Mouse (Mus musculus): ENCODE data around the gene Stxbp1.

DNA sequence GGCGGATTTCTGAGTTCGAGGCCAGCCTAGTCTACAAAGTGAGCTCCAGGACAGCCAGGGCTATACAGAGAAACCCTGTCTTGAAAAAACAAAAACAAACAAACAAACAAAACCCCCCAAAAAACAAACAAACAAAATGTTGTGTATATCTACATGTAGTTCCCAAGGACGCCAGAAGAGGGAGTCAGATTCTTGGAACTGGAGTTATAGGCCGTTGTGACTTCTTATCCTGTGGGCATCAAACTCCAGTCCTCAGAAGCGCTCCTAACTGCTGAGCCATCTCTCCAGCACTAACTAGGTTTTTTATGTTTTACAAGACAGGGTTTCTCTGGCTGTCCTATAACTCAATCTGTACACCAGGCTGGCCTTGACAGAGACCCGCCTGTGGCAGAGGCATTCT lies 59.9 kb downstream of the Stxbp1 start:
- peak; percentile 27; the same call in 1 of the 2 replicates for TF ChIP-seq CTCF (IDR thresholded peaks at IDR 0.05; ENCODE audit: extremely low read depth, insufficient read length, insufficient replicate concordance, low read depth, low read length)
- TF ChIP-seq POLR2A (IDR thresholded peaks at IDR 0.05; ENCODE audit: low read depth, low read length), result no peak
